Mouse (Mus musculus): ENCODE measurements around the gene Zfp605. TPM values are rescaled to one million over a fixed set of nuclear protein-coding genes. Genes with fewer than 3 reads are reported as not detected.

The Zfp605 gene
- total RNA-seq, 2 experiments from 2014 or later: 17.4 to 18.6 TPM

Other genes starting within 250 kb of the Zfp605 start
- gene Gm15446, start 186.7 kb upstream of the Zfp605 start, total RNA-seq (2021): 10 to 100 TPM; 31.5 to 37.3 TPM
- 10 to 100 TPM; 44.6 to 56.6 TPM for gene Zfp932, start 113.6 kb upstream of the Zfp605 start, total RNA-seq (2021)
- gene Gm17655, start 37.6 kb upstream of the Zfp605 start, total RNA-seq (2021): 10 to 100 TPM in 1 of 2 experiments, 1 to 10 TPM in 1; 8.1 to 10.3 TPM
- gene Gm35315, start 15.7 kb upstream of the Zfp605 start, total RNA-seq (2021): under 1 TPM; 0.25 to 0.53 TPM
- 10 to 100 TPM in 1 of 2 experiments, 1 to 10 TPM in 1; 9.6 to 12.8 TPM for gene Plcxd1, start 10.1 kb upstream of the Zfp605 start, total RNA-seq (2021)
- 10 to 100 TPM; 80.5 to 95.6 TPM for gene Gtpbp6, start 1.9 kb upstream of the Zfp605 start, total RNA-seq (2021)
- gene Chfr, start 25.8 kb downstream of the Zfp605 start, total RNA-seq (2021): 10 to 100 TPM; 51.3 to 54.7 TPM
- gene Golga3, start 66.6 kb downstream of the Zfp605 start, total RNA-seq (2021): 10 to 100 TPM; 42.3 to 44.4 TPM
- gene Ankle2, start 120.9 kb downstream of the Zfp605 start, total RNA-seq (2021): 10 to 100 TPM; 37.5 to 46.0 TPM
- 10 to 100 TPM; 60.0 to 65.1 TPM for gene Pgam5, start 159.8 kb downstream of the Zfp605 start, total RNA-seq (2021)
- 1 to 10 TPM; 8.0 to 8.1 TPM for gene Pxmp2, start 176.1 kb downstream of the Zfp605 start, total RNA-seq (2021)
- gene Pole, start 176.2 kb downstream of the Zfp605 start, total RNA-seq (2021): 1 to 10 TPM; 1.3 TPM
- gene P2rx2, start 233.1 kb downstream of the Zfp605 start, total RNA-seq (2021): under 1 TPM in 1 of 2 experiments, not detected in 1; 0.23 TPM
- not detected for gene Lrcol1, start 234.6 kb downstream of the Zfp605 start, total RNA-seq (2021)

Measured in left cerebral cortex, postnatal 25 days (tissue).